In genomic region chr19:5662981-5663913, GRCm38 (mm10) we compare ENCODE assay signal across 8 mouse cellular contexts. TPM values are rescaled to one million over a fixed set of nuclear protein-coding genes. Genes with fewer than 3 reads are reported as not detected.
DNase-seq lines count a peak whose midpoint lies in the region; ATAC-seq lines count a peak whose summit lies in the region.

Sipa1 (minus strand) TSS chr19:5663707.

- intact Hi-C loops in gastrocnemius, postnatal 14 days (cut with DNase I; ENCODE audit: low total_unique reads) = no loop called here

- ATAC-seq in megakaryocyte, adult 5-6 weeks (ENCODE audit: poor library complexity, severe bottlenecking) = peak; percentile 86

- peak; percentile 95 to 96 for DNase-seq in adrenal gland, adult 18-20 months (ENCODE audit: low spot score in 2 of 2)
- peak; percentile 93 for DNase-seq in embryo, embryonic 10.5 days (ENCODE audit: low spot score)
- DNase-seq in gastrocnemius, postnatal 14 days = peak; percentile 94
- peak; percentile 95 for DNase-seq in induced T-regulatory cell, adult 2 months (ENCODE audit: low read depth)
- DNase-seq in left cerebral cortex, adult 8-10 months (ENCODE audit: low spot score in 2 of 2) = peak; percentile 52 to 64
- peak; percentile 61 to 70 for DNase-seq in right cerebral cortex, adult 2 months (ENCODE audit: low spot score in 2 of 2)
- DNase-seq in urinary bladder, postnatal 14 days (ENCODE audit: low spot score) = peak; percentile 94

RNA-seq across cellular contexts. Expression of gene Sipa1, which starts in this region (rescaled TPM):
- total RNA-seq in adrenal gland, adult 18-20 months (2021) = 10 to 100 TPM; 41.1 to 45.6 TPM
- total RNA-seq in gastrocnemius, postnatal 14 days (2021) = 10 to 100 TPM; 19.3 to 22.4 TPM
- 10 to 100 TPM; 12.5 to 20.7 (median 14.9) TPM for total RNA-seq in left cerebral cortex, adult 8-10 months (2022)
- total RNA-seq in megakaryocyte, adult 5-6 weeks (2015) = 50.8 and 65.8 TPM in 2 replicates
- total RNA-seq in megakaryocyte, adult 5-6 weeks (2017) = 50.1 and 78.7 TPM in 2 replicates

Comparison
In these comparisons a context has a peak if more than half of its experiments do, and no peak if none do; other contexts are left out.
1. Peak in every context shown above with its lines: DNase-seq and ATAC-seq.